Mouse (Mus musculus) forebrain, embryonic 13.5 days (tissue): ENCODE data around the gene Scn2b. TPM values are rescaled to one million over a fixed set of nuclear protein-coding genes. Genes with fewer than 3 reads are reported as not detected.

Source experiments
- ATAC-seq: fragments of 200-750 bp; cut with Nextera tagmentation; 2 replicates; pipeline ENCODE4 v1.8.0; 2017
- H3K27ac ChIP-seq: fragments of 300-500 bp; sonication (generic); 2 replicates; pipeline ENCODE4 v1.5.1; 2015; ENCODE audit warnings: inconsistent platforms, mild to moderate bottlenecking, moderate library complexity
- H3K27me3 ChIP-seq: fragments of 300-500 bp; sonication (generic); 2 replicates; pipeline ENCODE4 v1.6.1; 2015; ENCODE audit warnings: mild to moderate bottlenecking, inconsistent platforms
- H3K36me3 ChIP-seq: fragments of 300-500 bp; sonication (generic); 2 replicates; pipeline ENCODE4 v1.6.1; 2015; ENCODE audit warnings: mild to moderate bottlenecking, inconsistent platforms; ENCODE audit not compliant: poor library complexity, severe bottlenecking
- H3K4me1 ChIP-seq: fragments of 300-500 bp; sonication (generic); 2 replicates; pipeline ENCODE4 v1.6.1; 2015; ENCODE audit warnings: inconsistent platforms
- H3K4me2 ChIP-seq: fragments of 300-500 bp; sonication (generic); 2 replicates; pipeline ENCODE4 v1.6.1; 2015; ENCODE audit warnings: inconsistent platforms, mild to moderate bottlenecking, moderate library complexity
- H3K4me3 ChIP-seq: fragments of 300-500 bp; sonication (generic); 2 replicates; pipeline ENCODE4 v1.5.1; 2015; ENCODE audit warnings: mild to moderate bottlenecking, inconsistent platforms
- H3K9ac ChIP-seq: fragments of 300-500 bp; sonication (generic); 2 replicates; pipeline ENCODE4 v1.6.1; 2015; ENCODE audit warnings: mild to moderate bottlenecking, inconsistent platforms
- H3K9me3 ChIP-seq: fragments of 300-500 bp; sonication (generic); replicated peaks from 2 replicates; pipeline ENCODE4 v1.6.1; 2016; ENCODE audit warnings: inconsistent platforms
- WGBS: fragments of 180-500 bp; shearing (Covaris S2); methylation state at CpG from one replicate; pipeline ENCODE4 v1.1.7; 2015; 5-methylcytosine and 5-hydroxymethylcytosine counted together
- polyA plus RNA-seq: library from polyadenylated mRNA; unstranded; fragments of >200 nt; fragmentation: Nextera tagmentation; extraction: Ambion mirVana; gene quantifications from 2 replicates; pipeline ENCODE4 v1.2.1, GENCODE M21; 2015

Gene Scn2b
- polyA plus RNA-seq, 1 experiment from 2014 or later: 3.4 TPM

GRCm38 (mm10) chr9:45121001-45121400 is 3.4 kb downstream of the Scn2b start:
- H3K9me3 ChIP-seq: no peaks in the 10 kb centered on the region
- H3K9ac ChIP-seq: peak overlapping the region; percentile 8; the same call in 1 of the 2 replicates
- peaks cover 20% of the 10 kb centered on the region for H3K4me1 ChIP-seq
- no peak overlapping the region for H3K27ac ChIP-seq
- H3K4me3 ChIP-seq: no peak overlapping the region
- ATAC-seq: no peak
- peaks cover 7% of the 10 kb centered on the region; the same call in 1 of the 2 replicates for H3K36me3 ChIP-seq
- H3K4me2 ChIP-seq: no peak overlapping the region
- peaks cover 19% of the 10 kb centered on the region; the same call in 1 of the 2 replicates for H3K27me3 ChIP-seq
- WGBS: 61% methylated on average over 6 of the region's 6 CpGs

- peaks cover 12% of the 10 kb centered on the region; the same call in 1 of the 2 replicates for H3K27me3 ChIP-seq
- H3K36me3 ChIP-seq: peaks cover 11% of the 10 kb centered on the region; the same call in 1 of the 2 replicates
- H3K9ac ChIP-seq: peak overlapping the region; percentile 43; the same call in 1 of the 2 replicates
- peak overlapping the region; percentile 16 for H3K4me3 ChIP-seq
- WGBS: 1% methylated on average over 10 of the region's 10 CpGs
- no peak overlapping the region for H3K27ac ChIP-seq
- H3K4me2 ChIP-seq: peak overlapping the region; percentile 51
- H3K4me1 ChIP-seq: peaks cover 19% of the 10 kb centered on the region
- ATAC-seq: peak; percentile 62
- H3K9me3 ChIP-seq: no peaks in the 10 kb centered on the region
Measured at GRCm38 (mm10) chr9:45121769-45122168, 4.2 kb downstream of the Scn2b start.

- peak overlapping the region; percentile 16 for H3K4me3 ChIP-seq
- 12% methylated on average over 9 of the region's 9 CpGs for WGBS
Measured at GRCm38 (mm10) chr9:45122209-45122761, 4.7 kb downstream of the Scn2b start.

GRCm38 (mm10) chr9:45125211-45125610 is 7.6 kb downstream of the Scn2b start:
- Histone ChIP-seq H3K4me3 (no peak overlapping the region), H3K9ac (no peak overlapping the region), H3K9me3 (no peaks in the 10 kb centered on the region), H3K36me3 (peaks cover 11% of the 10 kb centered on the region; the same call in 1 of the 2 replicates), H3K4me1 (peaks cover 13% of the 10 kb centered on the region), H3K27me3 (peaks cover 7% of the 10 kb centered on the region; the same call in 1 of the 2 replicates), H3K4me2 (no peak overlapping the region), H3K27ac (no peak overlapping the region)
- WGBS: 94% methylated on average over 13 of the region's 14 CpGs
- ATAC-seq: no peak

More at GRCm38 (mm10) chr9:45122209-45122761, 4.7 kb downstream of the Scn2b start:
- no peaks in the 10 kb centered on the region for H3K9me3 ChIP-seq
- peak overlapping the region; percentile 43; the same call in 1 of the 2 replicates for H3K9ac ChIP-seq
- ATAC-seq: peak; percentile 31
- H3K27ac ChIP-seq: no peak overlapping the region
- peaks cover 11% of the 10 kb centered on the region; the same call in 1 of the 2 replicates for H3K36me3 ChIP-seq
- peaks cover 19% of the 10 kb centered on the region for H3K4me1 ChIP-seq
- peak overlapping the region; percentile 51 for H3K4me2 ChIP-seq
- peaks cover 8% of the 10 kb centered on the region; the same call in 1 of the 2 replicates for H3K27me3 ChIP-seq

GRCm38 (mm10) chr9:45126941-45127340 is 9.4 kb downstream of the Scn2b start:
- Histone ChIP-seq H3K4me3 (no peak overlapping the region), H3K27ac (no peak overlapping the region), H3K9ac (no peak overlapping the region), H3K4me2 (no peak overlapping the region), H3K27me3 (0 out of 2 replicates have a peak, but pooled peaks cover 10% of the 10 kb centered on the region), H3K4me1 (peaks cover 11% of the 10 kb centered on the region), H3K36me3 (peaks cover 11% of the 10 kb centered on the region; the same call in 1 of the 2 replicates), H3K9me3 (no peaks in the 10 kb centered on the region)
- WGBS: 58% methylated on average over 7 of the region's 7 CpGs
- no peak for ATAC-seq

- H3K4me1 ChIP-seq: 0 out of 2 replicates have a peak, but pooled peaks cover 4% of the 10 kb centered on the region
- H3K36me3 ChIP-seq: peaks cover 10% of the 10 kb centered on the region; the same call in 1 of the 2 replicates
- 86% methylated on average over 3 of the region's 3 CpGs for WGBS
- H3K4me2 ChIP-seq: no peak overlapping the region
- no peak overlapping the region for H3K4me3 ChIP-seq
- ATAC-seq: no peak
- H3K9me3 ChIP-seq: no peaks in the 10 kb centered on the region
- H3K9ac ChIP-seq: no peak overlapping the region
- H3K27ac ChIP-seq: no peak overlapping the region
- H3K27me3 ChIP-seq: peaks cover 34% of the 10 kb centered on the region
Measured at GRCm38 (mm10) chr9:45130119-45130518, 12.5 kb downstream of the Scn2b start.

- peaks cover 14% of the 10 kb centered on the region for H3K4me1 ChIP-seq
- no peak overlapping the region for H3K4me3 ChIP-seq
- no peaks in the 10 kb centered on the region for H3K9me3 ChIP-seq
- no peaks in the 10 kb centered on the region for H3K36me3 ChIP-seq
- no peak overlapping the region for H3K4me2 ChIP-seq
- WGBS: 26% methylated on average over 5 of the region's 5 CpGs
- H3K27ac ChIP-seq: no peak overlapping the region
- no peak for ATAC-seq
- peaks cover 70% of the 10 kb centered on the region for H3K27me3 ChIP-seq
- H3K9ac ChIP-seq: no peak overlapping the region
Measured at GRCm38 (mm10) chr9:45133484-45134310, 16.1 kb downstream of the Scn2b start.

GRCm38 (mm10) chr9:45136442-45137169 is 19.0 kb downstream of the Scn2b start:
- Histone ChIP-seq H3K4me2 (no peak overlapping the region), H3K36me3 (no peaks in the 10 kb centered on the region), H3K27ac (no peak overlapping the region), H3K4me1 (peaks cover 29% of the 10 kb centered on the region), H3K27me3 (peaks cover 86% of the 10 kb centered on the region), H3K4me3 (no peak overlapping the region), H3K9me3 (no peaks in the 10 kb centered on the region), H3K9ac (no peak overlapping the region)
- whole genome bisulfite sequencing: 18% methylated on average over 7 of the region's 7 CpGs
- ATAC-seq: no peak

- peak within 1 kb of the TSS; percentile 59 for H3K9ac ChIP-seq
- H3K27ac ChIP-seq: no peak within 1 kb of the TSS
- no peaks in the 10 kb centered on the region for H3K36me3 ChIP-seq
- peaks cover 93% of the 10 kb centered on the region for H3K27me3 ChIP-seq
- H3K4me3 ChIP-seq: peak within 1 kb of the TSS; percentile 50
- H3K9me3 ChIP-seq: no peaks in the 10 kb centered on the region
- peak; percentile 67; the same call in 1 of the 2 replicates for ATAC-seq
- H3K4me2 ChIP-seq: peak within 1 kb of the TSS; percentile 86
- under 1% methylated on average over 76 of the region's 76 CpGs for WGBS
- H3K4me1 ChIP-seq: peaks cover 30% of the 10 kb centered on the region
Measured at GRCm38 (mm10) chr9:45138191-45139032, 20.8 kb downstream of the Scn2b start, which contains the start of gene Scn4b. TSS of gene Scn4b (plus strand) at chr9:45138395.

GRCm38 (mm10) chr9:45139082-45139481 is 21.5 kb downstream of the Scn2b start:
- peak overlapping the region; percentile 50 for H3K4me3 ChIP-seq
- H3K4me2 ChIP-seq: peak overlapping the region; percentile 86
- H3K4me1 ChIP-seq: peaks cover 30% of the 10 kb centered on the region
- no peak overlapping the region for H3K27ac ChIP-seq
- H3K9ac ChIP-seq: 0 out of 2 replicates have a peak overlapping the region, but pooled peaks have one; percentile 59
- H3K9me3 ChIP-seq: no peaks in the 10 kb centered on the region
- H3K36me3 ChIP-seq: no peaks in the 10 kb centered on the region
- peaks cover 94% of the 10 kb centered on the region for H3K27me3 ChIP-seq
- no peak for ATAC-seq
- under 1% methylated on average over 7 of the region's 7 CpGs for WGBS

- no peak overlapping the region for H3K4me3 ChIP-seq
- no peaks in the 10 kb centered on the region for H3K36me3 ChIP-seq
- H3K9ac ChIP-seq: no peak overlapping the region
- no peak overlapping the region for H3K27ac ChIP-seq
- H3K4me2 ChIP-seq: no peak overlapping the region
- ATAC-seq: no peak
- WGBS: 20% methylated on average over 7 of the region's 7 CpGs
- H3K9me3 ChIP-seq: no peaks in the 10 kb centered on the region
- peaks cover 94% of the 10 kb centered on the region for H3K27me3 ChIP-seq
- peaks cover 36% of the 10 kb centered on the region for H3K4me1 ChIP-seq
Measured at GRCm38 (mm10) chr9:45140945-45141344, 23.4 kb downstream of the Scn2b start.
